Mouse (Mus musculus) brain, embryonic 14.5 days (tissue): Measurements from ENCODE around the gene Cyp2j12.

Experiments used
- CTCF ChIP-seq: fragments of 200-500 bp; IDR thresholded peaks from 2 replicates; pipeline ENCODE4 v1.5.1; 2012; ENCODE audit warnings: inconsistent platforms, mild to moderate bottlenecking, moderate library complexity, borderline replicate concordance; ENCODE audit not compliant: insufficient read depth, insufficient read length; ENCODE audit errors: extremely low read depth
- POLR2A ChIP-seq: fragments of 200-500 bp; IDR thresholded peaks from 2 replicates; pipeline ENCODE4 v1.6.1; 2012; ENCODE audit warnings: mild to moderate bottlenecking, inconsistent platforms, borderline replicate concordance; ENCODE audit not compliant: poor library complexity, insufficient read depth, insufficient read length, severe bottlenecking; ENCODE audit errors: extremely low read depth

GRCm38 (mm10) chr4:96140732-96141467 is at the start of gene Cyp2j12:
- TF ChIP-seq CTCF (no peak), POLR2A (no peak)
